Mouse (Mus musculus) heart, embryonic 16.5 days (tissue): ENCODE data around the gene AC170998.1. TPM values are rescaled to one million over a fixed set of nuclear protein-coding genes. Genes with fewer than 3 reads are reported as not detected.

Source experiments
- ATAC-seq: fragments of 200-750 bp; cut with Nextera tagmentation; replicated peaks from 2 replicates; pipeline ENCODE4 v1.8.0; 2017; ENCODE audit warnings: moderate number of reproducible peaks; ENCODE audit not compliant: insufficient read depth, low FRiP score; ENCODE audit errors: extremely low read depth
- H3K27ac ChIP-seq: fragments of 300-500 bp; sonication (generic); 2 replicates; pipeline ENCODE4 v1.5.1; 2014; ENCODE audit warnings: mild to moderate bottlenecking, low read length, control low read depth, moderate library complexity
- H3K27me3 ChIP-seq: fragments of 300-500 bp; sonication (generic); 2 replicates; pipeline ENCODE4 v1.6.1; 2014; ENCODE audit warnings: low read length, mixed read lengths; ENCODE audit not compliant: control insufficient read depth, insufficient read depth
- H3K36me3 ChIP-seq: fragments of 300-500 bp; sonication (generic); 2 replicates; pipeline ENCODE4 v1.6.1; 2014; ENCODE audit not compliant: control insufficient read depth, insufficient read depth
- H3K4me1 ChIP-seq: fragments of 300-500 bp; sonication (generic); 2 replicates; pipeline ENCODE4 v1.6.1; 2014; ENCODE audit warnings: low read length, mixed read lengths; ENCODE audit not compliant: control insufficient read depth, insufficient read depth
- H3K4me2 ChIP-seq: fragments of 300-500 bp; sonication (generic); 2 replicates; pipeline ENCODE4 v1.6.1; 2014; ENCODE audit warnings: low read depth, mild to moderate bottlenecking, control low read depth, low read length
- H3K4me3 ChIP-seq: fragments of 300-500 bp; sonication (generic); 2 replicates; pipeline ENCODE4 v1.5.1; 2014; ENCODE audit warnings: mild to moderate bottlenecking, control low read depth, low read length
- H3K9ac ChIP-seq: fragments of 300-500 bp; sonication (generic); 2 replicates; pipeline ENCODE4 v1.6.1; 2014; ENCODE audit warnings: low read length, control low read depth
- H3K9me3 ChIP-seq: fragments of 300-500 bp; sonication (generic); replicated peaks from 2 replicates; pipeline ENCODE4 v1.6.1; 2016; ENCODE audit warnings: low read length; ENCODE audit not compliant: control insufficient read depth
- WGBS: fragments of 180-500 bp; shearing (Covaris S2); extraction: QIAGEN DNeasy Blood & Tissue Kit; methylation state at CpG from one replicate; pipeline ENCODE4 v1.1.7; 2014; 5-methylcytosine and 5-hydroxymethylcytosine counted together
- polyA plus RNA-seq: library from polyadenylated mRNA; unstranded; fragments of >200 nt; fragmentation: Nextera tagmentation; extraction: Ambion mirVana; gene quantifications from 2 replicates; pipeline ENCODE4 v1.2.1, GENCODE M21; 2015

AC170998.1 gene
- polyA plus RNA-seq, 1 experiment from 2014 or later = 2.0 TPM

DNA sequence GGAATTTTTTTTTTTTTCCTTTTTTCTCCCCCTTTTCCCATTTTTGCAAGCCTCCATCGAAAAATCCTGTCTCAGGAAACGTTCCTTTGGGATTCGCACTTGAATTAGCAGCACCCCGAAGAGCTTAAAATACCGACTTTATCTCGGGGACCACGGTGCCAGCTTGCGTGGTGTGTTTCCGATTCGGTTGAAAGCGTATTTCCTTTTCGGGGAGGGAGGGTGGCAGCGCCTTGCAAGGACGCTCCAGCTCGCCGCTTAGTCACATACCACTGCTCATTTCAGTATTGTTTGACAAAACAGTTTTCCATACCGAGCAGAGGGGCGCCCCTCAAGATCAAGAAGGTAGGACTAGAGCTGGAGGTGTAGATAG, 33.6 kb upstream of the AC170998.1 start:
- peaks cover 37% of the 10 kb centered on the region for H3K4me1 ChIP-seq
- H3K27ac ChIP-seq = peak overlapping the region; percentile 97
- H3K9me3 ChIP-seq = no peaks in the 10 kb centered on the region
- H3K27me3 ChIP-seq = peaks cover 3% of the 10 kb centered on the region; the same call in 1 of the 2 replicates
- H3K4me3 ChIP-seq = peak overlapping the region; percentile 99
- ATAC-seq = no peak
- H3K36me3 ChIP-seq = no peaks in the 10 kb centered on the region
- H3K4me2 ChIP-seq = peak overlapping the region; percentile 65
- under 1% methylated on average over 18 of the region's 18 CpGs for WGBS
- H3K9ac ChIP-seq = peak overlapping the region; percentile 98

- Histone ChIP-seq H3K4me2 (peak overlapping the region; percentile 65), H3K27ac (peak overlapping the region; percentile 47), H3K9me3 (no peaks in the 10 kb centered on the region), H3K4me3 (peak overlapping the region; percentile 99), H3K4me1 (peaks cover 45% of the 10 kb centered on the region), H3K9ac (peak overlapping the region; percentile 98), H3K27me3 (peaks cover 3% of the 10 kb centered on the region; the same call in 1 of the 2 replicates), H3K36me3 (no peaks in the 10 kb centered on the region)
- WGBS = 36% methylated on average over 3 of the region's 3 CpGs
- no peak for ATAC-seq
Measured at GRCm38 (mm10) chr17:28693086-28693485, 32.8 kb upstream of the AC170998.1 start.

GRCm38 (mm10) chr17:28694078-28694477, 31.8 kb upstream of the AC170998.1 start:
- Histone ChIP-seq H3K4me3 (no peak overlapping the region), H3K9me3 (no peaks in the 10 kb centered on the region), H3K4me2 (no peak overlapping the region; the same call in 1 of the 2 replicates), H3K27me3 (peaks cover 1% of the 10 kb centered on the region; the same call in 1 of the 2 replicates), H3K4me1 (peaks cover 51% of the 10 kb centered on the region), H3K9ac (no peak overlapping the region), H3K36me3 (no peaks in the 10 kb centered on the region), H3K27ac (no peak overlapping the region)
- WGBS = 74% methylated on average over 2 of the region's 2 CpGs
- ATAC-seq = no peak

- Histone ChIP-seq H3K4me2 (no peak overlapping the region), H3K9me3 (no peaks in the 10 kb centered on the region), H3K36me3 (no peaks in the 10 kb centered on the region), H3K27ac (no peak overlapping the region), H3K4me3 (no peak overlapping the region), H3K27me3 (no peaks in the 10 kb centered on the region), H3K9ac (no peak overlapping the region), H3K4me1 (peaks cover 52% of the 10 kb centered on the region)
- no peak for ATAC-seq
- 85% methylated on average over 4 of the region's 4 CpGs for WGBS
Measured at GRCm38 (mm10) chr17:28694832-28695231, 31.1 kb upstream of the AC170998.1 start.

- no peak overlapping the region for H3K4me2 ChIP-seq
- peaks cover 47% of the 10 kb centered on the region for H3K4me1 ChIP-seq
- WGBS = 43% methylated on average over 2 of the region's 2 CpGs
- H3K4me3 ChIP-seq = no peak overlapping the region
- no peak overlapping the region for H3K9ac ChIP-seq
- H3K9me3 ChIP-seq = no peaks in the 10 kb centered on the region
- no peaks in the 10 kb centered on the region for H3K27me3 ChIP-seq
- ATAC-seq = no peak
- H3K36me3 ChIP-seq = no peaks in the 10 kb centered on the region
- no peak overlapping the region for H3K27ac ChIP-seq
Measured at GRCm38 (mm10) chr17:28696641-28697040, 29.2 kb upstream of the AC170998.1 start.

- WGBS = 54% methylated on average over 13 of the region's 13 CpGs
- ATAC-seq = no peak; the same call in 1 of the 2 replicates
- H3K27me3 ChIP-seq = no peaks in the 10 kb centered on the region
- no peak overlapping the region for H3K9ac ChIP-seq
- no peak overlapping the region for H3K4me3 ChIP-seq
- no peaks in the 10 kb centered on the region for H3K36me3 ChIP-seq
- H3K9me3 ChIP-seq = no peaks in the 10 kb centered on the region
- peaks cover 54% of the 10 kb centered on the region for H3K4me1 ChIP-seq
- H3K4me2 ChIP-seq = no peak overlapping the region
- peak overlapping the region; percentile 37; the same call in 1 of the 2 replicates for H3K27ac ChIP-seq
Measured at GRCm38 (mm10) chr17:28697290-28698195, 28.3 kb upstream of the AC170998.1 start.

GRCm38 (mm10) chr17:28698245-28698644, 27.6 kb upstream of the AC170998.1 start:
- Histone ChIP-seq H3K4me3 (no peak overlapping the region), H3K4me2 (no peak overlapping the region), H3K36me3 (no peaks in the 10 kb centered on the region), H3K4me1 (peaks cover 56% of the 10 kb centered on the region), H3K9me3 (no peaks in the 10 kb centered on the region), H3K27me3 (no peaks in the 10 kb centered on the region), H3K27ac (no peak overlapping the region), H3K9ac (no peak overlapping the region)
- WGBS = 66% methylated on average over 4 of the region's 4 CpGs
- ATAC-seq = no peak

GRCm38 (mm10) chr17:28698672-28699071, 27.2 kb upstream of the AC170998.1 start:
- H3K4me3 ChIP-seq = no peak overlapping the region
- WGBS = 71% methylated on average over 2 of the region's 2 CpGs
- H3K36me3 ChIP-seq = no peaks in the 10 kb centered on the region
- no peak overlapping the region for H3K9ac ChIP-seq
- no peak overlapping the region for H3K4me2 ChIP-seq
- ATAC-seq = no peak
- peaks cover 52% of the 10 kb centered on the region for H3K4me1 ChIP-seq
- no peak overlapping the region for H3K27ac ChIP-seq
- H3K27me3 ChIP-seq = no peaks in the 10 kb centered on the region
- H3K9me3 ChIP-seq = no peaks in the 10 kb centered on the region

GRCm38 (mm10) chr17:28699789-28700188, 26.1 kb upstream of the AC170998.1 start:
- Histone ChIP-seq H3K4me2 (no peak overlapping the region), H3K36me3 (no peaks in the 10 kb centered on the region), H3K27ac (no peak overlapping the region), H3K9ac (no peak overlapping the region), H3K4me1 (peaks cover 51% of the 10 kb centered on the region), H3K9me3 (no peaks in the 10 kb centered on the region), H3K4me3 (no peak overlapping the region), H3K27me3 (no peaks in the 10 kb centered on the region)
- ATAC-seq = no peak
- 73% methylated on average over 7 of the region's 7 CpGs for WGBS
